Mouse (Mus musculus): ENCODE results near the gene Hoxd8. TPM values are rescaled to one million over a fixed set of nuclear protein-coding genes. Genes with fewer than 3 reads are reported as not detected.

The Hoxd8 gene
- polyA plus RNA-seq, 1 experiment from 2014 or later = 0.04 TPM

- Histone ChIP-seq H3K4me2 (ENCODE audit: low read depth, low read length) (no peak overlapping the region), H3K27me3 (ENCODE audit: control insufficient read depth, insufficient read depth, low read depth, low read length) (peaks cover 96% of the 10 kb centered on the region), H3K9ac (ENCODE audit: low read depth, low read length) (no peak overlapping the region), H3K9me3 (replicated peaks; ENCODE audit: control insufficient read depth, low read length) (no peaks in the 10 kb centered on the region), H3K27ac (ENCODE audit: low read length) (no peak overlapping the region), H3K36me3 (ENCODE audit: control insufficient read depth, insufficient read depth) (no peaks in the 10 kb centered on the region), H3K4me3 (ENCODE audit: low read depth, low read length) (no peak overlapping the region), H3K4me1 (ENCODE audit: control insufficient read depth, low read depth, low read length) (peaks cover 2% of the 10 kb centered on the region; the same call in 1 of the 2 replicates)
- no peak for ATAC-seq (ENCODE audit: low read depth)
- WGBS (ENCODE audit: insufficient replicate concordance) = 26% methylated on average over 4 of the region's 4 CpGs
These were observed 4.3 kb downstream of the Hoxd8 start for GRCm38 (mm10) chr2:74708676-74709075.

- H3K27ac ChIP-seq (ENCODE audit: low read length) = no peak overlapping the region
- H3K4me1 ChIP-seq (ENCODE audit: control insufficient read depth, low read depth, low read length) = peaks cover 2% of the 10 kb centered on the region; the same call in 1 of the 2 replicates
- no peak overlapping the region for H3K4me3 ChIP-seq (ENCODE audit: low read depth, low read length)
- H3K9me3 ChIP-seq (replicated peaks; ENCODE audit: control insufficient read depth, low read length) = no peaks in the 10 kb centered on the region
- H3K36me3 ChIP-seq (ENCODE audit: control insufficient read depth, insufficient read depth) = no peaks in the 10 kb centered on the region
- WGBS (ENCODE audit: insufficient replicate concordance) = 12% methylated on average over 5 of the region's 5 CpGs
- no peak overlapping the region for H3K9ac ChIP-seq (ENCODE audit: low read depth, low read length)
- H3K27me3 ChIP-seq (ENCODE audit: control insufficient read depth, insufficient read depth, low read depth, low read length) = peaks cover 96% of the 10 kb centered on the region
- ATAC-seq (ENCODE audit: low read depth) = no peak
- H3K4me2 ChIP-seq (ENCODE audit: low read depth, low read length) = no peak overlapping the region
These were observed 5.3 kb downstream of the Hoxd8 start for GRCm38 (mm10) chr2:74709465-74710419.

- WGBS (ENCODE audit: insufficient replicate concordance) = 2% methylated on average over 16 of the region's 16 CpGs
- no peak overlapping the region for H3K4me3 ChIP-seq (ENCODE audit: low read depth, low read length)
- H3K27ac ChIP-seq (ENCODE audit: low read length) = no peak overlapping the region
- H3K27me3 ChIP-seq (ENCODE audit: control insufficient read depth, insufficient read depth, low read depth, low read length) = peaks cover 96% of the 10 kb centered on the region
- no peak overlapping the region for H3K9ac ChIP-seq (ENCODE audit: low read depth, low read length)
- H3K36me3 ChIP-seq (ENCODE audit: control insufficient read depth, insufficient read depth) = no peaks in the 10 kb centered on the region
- H3K4me1 ChIP-seq (ENCODE audit: control insufficient read depth, low read depth, low read length) = no peaks in the 10 kb centered on the region
- H3K9me3 ChIP-seq (replicated peaks; ENCODE audit: control insufficient read depth, low read length) = no peaks in the 10 kb centered on the region
- ATAC-seq (ENCODE audit: low read depth) = no peak
- H3K4me2 ChIP-seq (ENCODE audit: low read depth, low read length) = no peak overlapping the region
These were observed 6.6 kb downstream of the Hoxd8 start for GRCm38 (mm10) chr2:74710929-74711543.

GRCm38 (mm10) chr2:74711721-74712621 lies 7.6 kb downstream of the Hoxd8 start, which contains the start of the genes Hoxd3 and Hoxd4:
TSS of gene Hoxd3 (plus strand) at chr2:74711927.
TSS of gene Hoxd4 (plus strand) at chr2:74711929.
- Histone ChIP-seq H3K27ac (ENCODE audit: low read length) (no peak within 1 kb of the TSS), H3K4me1 (ENCODE audit: control insufficient read depth, low read depth, low read length) (no peaks in the 10 kb centered on the region), H3K9me3 (replicated peaks; ENCODE audit: control insufficient read depth, low read length) (no peaks in the 10 kb centered on the region), H3K4me3 (ENCODE audit: low read depth, low read length) (peak within 1 kb of the TSS; percentile 20), H3K9ac (ENCODE audit: low read depth, low read length) (no peak within 1 kb of the TSS), H3K4me2 (ENCODE audit: low read depth, low read length) (peak within 1 kb of the TSS; percentile 2; the same call in 1 of the 2 replicates), H3K36me3 (ENCODE audit: control insufficient read depth, insufficient read depth) (no peaks in the 10 kb centered on the region), H3K27me3 (ENCODE audit: control insufficient read depth, insufficient read depth, low read depth, low read length) (peaks cover 93% of the 10 kb centered on the region)
- no peak for ATAC-seq (ENCODE audit: low read depth)
- WGBS (ENCODE audit: insufficient replicate concordance) = under 1% methylated on average over 65 of the region's 65 CpGs

GRCm38 (mm10) chr2:74713239-74714150 lies 9.1 kb downstream of the Hoxd8 start:
- H3K4me1 ChIP-seq (ENCODE audit: control insufficient read depth, low read depth, low read length) = no peaks in the 10 kb centered on the region
- no peaks in the 10 kb centered on the region for H3K9me3 ChIP-seq (replicated peaks; ENCODE audit: control insufficient read depth, low read length)
- no peak overlapping the region for H3K4me3 ChIP-seq (ENCODE audit: low read depth, low read length)
- no peaks in the 10 kb centered on the region for H3K36me3 ChIP-seq (ENCODE audit: control insufficient read depth, insufficient read depth)
- H3K9ac ChIP-seq (ENCODE audit: low read depth, low read length) = no peak overlapping the region
- H3K4me2 ChIP-seq (ENCODE audit: low read depth, low read length) = no peak overlapping the region
- no peak for ATAC-seq (ENCODE audit: low read depth)
- peaks cover 90% of the 10 kb centered on the region for H3K27me3 ChIP-seq (ENCODE audit: control insufficient read depth, insufficient read depth, low read depth, low read length)
- no peak overlapping the region for H3K27ac ChIP-seq (ENCODE audit: low read length)
- WGBS (ENCODE audit: insufficient replicate concordance) = 16% methylated on average over 19 of the region's 19 CpGs

- 7% methylated on average over 18 of the region's 18 CpGs for WGBS (ENCODE audit: insufficient replicate concordance)
- H3K27me3 ChIP-seq (ENCODE audit: control insufficient read depth, insufficient read depth, low read depth, low read length) = peaks cover 90% of the 10 kb centered on the region
- H3K4me1 ChIP-seq (ENCODE audit: control insufficient read depth, low read depth, low read length) = no peaks in the 10 kb centered on the region
- no peaks in the 10 kb centered on the region for H3K36me3 ChIP-seq (ENCODE audit: control insufficient read depth, insufficient read depth)
- H3K4me2 ChIP-seq (ENCODE audit: low read depth, low read length) = no peak overlapping the region
- no peak for ATAC-seq (ENCODE audit: low read depth)
- no peak overlapping the region for H3K27ac ChIP-seq (ENCODE audit: low read length)
- no peak overlapping the region for H3K4me3 ChIP-seq (ENCODE audit: low read depth, low read length)
- H3K9ac ChIP-seq (ENCODE audit: low read depth, low read length) = no peak overlapping the region
- no peaks in the 10 kb centered on the region for H3K9me3 ChIP-seq (replicated peaks; ENCODE audit: control insufficient read depth, low read length)
These were observed 9.9 kb downstream of the Hoxd8 start for GRCm38 (mm10) chr2:74714156-74714789.

GRCm38 (mm10) chr2:74714881-74715280 lies 10.5 kb downstream of the Hoxd8 start:
- Histone ChIP-seq H3K4me3 (ENCODE audit: low read depth, low read length) (no peak overlapping the region), H3K27me3 (ENCODE audit: control insufficient read depth, insufficient read depth, low read depth, low read length) (peaks cover 89% of the 10 kb centered on the region)

More at GRCm38 (mm10) chr2:74714881-74715280, 10.5 kb downstream of the Hoxd8 start:
- WGBS (ENCODE audit: insufficient replicate concordance) = 3% methylated on average over 14 of the region's 14 CpGs
- Histone ChIP-seq H3K4me2 (ENCODE audit: low read depth, low read length) (no peak overlapping the region), H3K9ac (ENCODE audit: low read depth, low read length) (no peak overlapping the region), H3K27ac (ENCODE audit: low read length) (no peak overlapping the region), H3K36me3 (ENCODE audit: control insufficient read depth, insufficient read depth) (no peaks in the 10 kb centered on the region), H3K9me3 (replicated peaks; ENCODE audit: control insufficient read depth, low read length) (no peaks in the 10 kb centered on the region), H3K4me1 (ENCODE audit: control insufficient read depth, low read depth, low read length) (no peaks in the 10 kb centered on the region)
- no peak for ATAC-seq (ENCODE audit: low read depth)

Measured in liver, embryonic 16.5 days (tissue).